Mouse (Mus musculus) E14TG2a.4 (cell line): Measurements from ENCODE around the gene Caskin2.

Experiments
- CTCF ChIP-seq: conservative IDR thresholded peaks from 2 replicates; pipeline ENCODE4 v1.5.1; 2014; ENCODE audit warnings: low read length
- NANOG ChIP-seq: IDR thresholded peaks from 2 replicates; pipeline ENCODE4 v1.6.1; 2014; ENCODE audit warnings: borderline replicate concordance, low read length, mixed read lengths

DNA sequence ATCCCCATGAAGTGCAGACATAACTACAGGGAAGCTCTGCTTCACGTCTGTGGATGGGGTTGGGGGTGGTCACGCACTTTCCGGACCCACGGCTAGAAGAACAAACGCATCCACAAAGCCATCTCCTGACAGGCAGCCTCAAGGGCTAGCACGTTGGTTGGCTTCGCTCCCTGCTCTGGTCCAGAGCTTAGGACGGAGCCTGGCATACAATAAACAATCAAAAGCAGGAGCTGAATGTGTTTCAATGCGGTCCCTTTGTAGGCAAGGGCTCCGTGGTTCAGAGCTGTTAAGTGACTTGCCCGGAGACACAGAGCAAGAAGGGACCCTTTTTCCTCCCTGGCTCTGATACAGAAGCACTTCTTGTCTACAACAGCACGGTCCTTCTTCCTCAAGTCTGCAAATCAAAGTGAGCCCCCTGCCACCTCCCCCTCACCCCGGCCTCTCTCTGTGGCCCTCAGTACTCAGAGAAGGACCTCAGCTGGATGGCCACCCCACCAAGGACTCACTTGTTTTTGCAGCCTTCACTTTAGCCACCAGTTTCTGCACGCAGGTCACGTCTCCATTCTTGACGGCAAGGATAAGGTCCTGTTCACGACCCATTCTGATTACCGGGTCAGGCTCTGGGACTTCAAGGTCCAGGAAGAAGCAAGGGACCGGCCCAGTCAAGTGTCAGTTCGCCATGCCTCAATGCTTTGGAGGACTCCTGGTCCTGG lies 1.9 kb downstream of the Caskin2 start:
- TF ChIP-seq CTCF (no peak), NANOG (no peak)
